Mouse (Mus musculus): ENCODE measurements around the gene Lce1i. TPM values are rescaled to one million over a fixed set of nuclear protein-coding genes. Genes with fewer than 3 reads are reported as not detected.
"Not testable (repeated sequence)": the region's sequence is repeated elsewhere in the genome, so short reads cannot be mapped to it uniquely, and the experiment has no call there.

The Lce1i gene
- not detected in 2 replicates for polyA plus RNA-seq (2015; fragmentation: Nextera tagmentation; extraction: Ambion mirVana)

GRCm38 (mm10) chr3:92778799-92779198 is at the start of gene Lce1i:
Lce1i (minus strand) TSS chr3:92778899.
- 28% methylated on average over 1 of the region's 1 CpGs for WGBS (ENCODE audit: insufficient replicate concordance)
- no peaks in the 10 kb centered on the region for H3K36me3 ChIP-seq (ENCODE audit: control insufficient read depth, insufficient read depth)
- H3K9me3 ChIP-seq (replicated peaks; ENCODE audit: control insufficient read depth, low read length): no peaks in the 10 kb centered on the region
- no peak within 1 kb of the TSS for H3K4me2 ChIP-seq (ENCODE audit: low read depth, low read length)
- no peak within 1 kb of the TSS for H3K27ac ChIP-seq (ENCODE audit: low read length)
- ATAC-seq (ENCODE audit: low read depth): no peak
- no peak within 1 kb of the TSS for H3K9ac ChIP-seq (ENCODE audit: low read depth, low read length)
- H3K4me1 ChIP-seq (ENCODE audit: control insufficient read depth, low read depth, low read length): no peaks in the 10 kb centered on the region
- no peaks in the 10 kb centered on the region for H3K27me3 ChIP-seq (ENCODE audit: control insufficient read depth, insufficient read depth, low read depth, low read length)
- H3K4me3 ChIP-seq (ENCODE audit: low read depth, low read length): no peak within 1 kb of the TSS

DNA sequence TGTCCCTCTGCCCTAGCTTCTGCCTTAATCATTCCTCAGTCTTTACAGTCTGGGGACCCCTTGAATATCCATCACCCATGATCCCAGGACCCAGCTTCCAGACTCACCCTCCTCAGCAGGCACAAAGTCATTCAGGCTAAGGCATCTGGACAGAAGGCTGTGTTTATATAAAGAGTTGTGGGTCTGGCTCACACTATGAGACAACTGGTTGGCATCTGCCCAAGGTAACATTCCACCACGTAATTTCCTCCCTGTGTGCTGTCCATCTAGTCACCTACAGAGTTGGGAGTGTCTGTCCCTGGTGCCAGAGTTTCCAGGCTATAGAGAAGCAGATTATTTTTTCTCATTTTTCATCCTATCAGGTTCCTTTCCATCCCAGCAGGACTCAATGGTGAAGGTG is 48.4 kb upstream of the Lce1i start, which contains the start of gene Kprp:
TSS of gene Kprp (minus strand) at position 140 of the 400 bp plus-strand sequence.
- no peaks in the 10 kb centered on the region for H3K4me1 ChIP-seq (ENCODE audit: control insufficient read depth, low read depth, low read length)
- no peak within 1 kb of the TSS for H3K9ac ChIP-seq (ENCODE audit: low read depth, low read length)
- H3K36me3 ChIP-seq (ENCODE audit: control insufficient read depth, insufficient read depth): no peaks in the 10 kb centered on the region
- H3K4me3 ChIP-seq (ENCODE audit: low read depth, low read length): no peak within 1 kb of the TSS
- H3K27me3 ChIP-seq (ENCODE audit: control insufficient read depth, insufficient read depth, low read depth, low read length): no peaks in the 10 kb centered on the region
- H3K9me3 ChIP-seq (replicated peaks; ENCODE audit: control insufficient read depth, low read length): no peaks in the 10 kb centered on the region
- ATAC-seq (ENCODE audit: low read depth): no peak
- WGBS (ENCODE audit: insufficient replicate concordance): 38% methylated on average over 1 of the region's 1 CpGs
- no peak within 1 kb of the TSS for H3K4me2 ChIP-seq (ENCODE audit: low read depth, low read length)
- no peak within 1 kb of the TSS for H3K27ac ChIP-seq (ENCODE audit: low read length)

GRCm38 (mm10) chr3:92825808-92826207 is 47.1 kb upstream of the Lce1i start:
- Histone ChIP-seq H3K27ac (ENCODE audit: low read length) (no peak overlapping the region), H3K4me1 (ENCODE audit: control insufficient read depth, low read depth, low read length) (no peaks in the 10 kb centered on the region), H3K9me3 (replicated peaks; ENCODE audit: control insufficient read depth, low read length) (no peaks in the 10 kb centered on the region), H3K36me3 (ENCODE audit: control insufficient read depth, insufficient read depth) (no peaks in the 10 kb centered on the region), H3K4me3 (ENCODE audit: low read depth, low read length) (no peak overlapping the region), H3K27me3 (ENCODE audit: control insufficient read depth, insufficient read depth, low read depth, low read length) (no peaks in the 10 kb centered on the region), H3K9ac (ENCODE audit: low read depth, low read length) (no peak overlapping the region), H3K4me2 (ENCODE audit: low read depth, low read length) (no peak overlapping the region)
- no peak for ATAC-seq (ENCODE audit: low read depth)
- WGBS (ENCODE audit: insufficient replicate concordance): 3% methylated on average over 1 of the region's 1 CpGs

DNA sequence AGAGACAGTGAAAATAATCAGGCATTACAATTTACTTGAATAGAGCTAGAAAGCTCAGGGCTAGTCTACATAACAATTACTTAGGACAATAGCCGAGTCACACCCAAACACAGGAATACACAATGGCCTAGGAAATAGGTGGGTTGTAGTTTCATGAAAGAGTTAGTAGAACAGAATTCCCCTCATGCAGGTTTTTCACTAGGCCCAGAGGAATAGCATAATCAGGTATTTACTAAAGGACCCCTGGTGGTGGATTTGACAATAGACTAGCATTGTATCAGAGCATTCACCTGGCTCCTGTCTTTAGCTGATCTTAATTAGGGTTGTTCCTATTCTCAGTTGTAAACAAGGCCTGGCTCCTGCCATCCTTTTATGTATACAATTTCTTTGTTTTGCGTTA is 37.3 kb upstream of the Lce1i start:
- not testable (repeated sequence) for H3K9ac ChIP-seq (ENCODE audit: low read depth, low read length); H3K27ac ChIP-seq (ENCODE audit: low read length); H3K4me1 ChIP-seq (ENCODE audit: control insufficient read depth, low read depth, low read length); H3K4me3 ChIP-seq (ENCODE audit: low read depth, low read length); H3K9me3 ChIP-seq (replicated peaks; ENCODE audit: control insufficient read depth, low read length); H3K27me3 ChIP-seq (ENCODE audit: control insufficient read depth, insufficient read depth, low read depth, low read length); H3K4me2 ChIP-seq (ENCODE audit: low read depth, low read length); ATAC-seq (ENCODE audit: low read depth); H3K36me3 ChIP-seq (ENCODE audit: control insufficient read depth, insufficient read depth)
- 66% methylated on average over 2 of the region's 2 CpGs for WGBS (ENCODE audit: insufficient replicate concordance)

- no peak overlapping the region for H3K9ac ChIP-seq (ENCODE audit: low read depth, low read length)
- no peaks in the 10 kb centered on the region for H3K9me3 ChIP-seq (replicated peaks; ENCODE audit: control insufficient read depth, low read length)
- no peak overlapping the region for H3K27ac ChIP-seq (ENCODE audit: low read length)
- H3K36me3 ChIP-seq (ENCODE audit: control insufficient read depth, insufficient read depth): no peaks in the 10 kb centered on the region
- H3K4me2 ChIP-seq (ENCODE audit: low read depth, low read length): no peak overlapping the region
- H3K27me3 ChIP-seq (ENCODE audit: control insufficient read depth, insufficient read depth, low read depth, low read length): no peaks in the 10 kb centered on the region
- no peaks in the 10 kb centered on the region for H3K4me1 ChIP-seq (ENCODE audit: control insufficient read depth, low read depth, low read length)
- no peak overlapping the region for H3K4me3 ChIP-seq (ENCODE audit: low read depth, low read length)
- ATAC-seq (ENCODE audit: low read depth): no peak
- WGBS (ENCODE audit: insufficient replicate concordance): 59% methylated on average over 3 of the region's 3 CpGs
Measured at GRCm38 (mm10) chr3:92815581-92815980, 36.9 kb upstream of the Lce1i start.

GRCm38 (mm10) chr3:92807791-92808190 is 29.1 kb upstream of the Lce1i start, which contains the start of gene Lce1k:
Lce1k (minus strand) TSS chr3:92807891.
- H3K27me3 ChIP-seq (ENCODE audit: control insufficient read depth, insufficient read depth, low read depth, low read length): no peaks in the 10 kb centered on the region
- H3K36me3 ChIP-seq (ENCODE audit: control insufficient read depth, insufficient read depth): no peaks in the 10 kb centered on the region
- H3K9ac ChIP-seq (ENCODE audit: low read depth, low read length): no peak within 1 kb of the TSS
- no peak within 1 kb of the TSS for H3K4me2 ChIP-seq (ENCODE audit: low read depth, low read length)
- no peak for ATAC-seq (ENCODE audit: low read depth)
- H3K4me1 ChIP-seq (ENCODE audit: control insufficient read depth, low read depth, low read length): no peaks in the 10 kb centered on the region
- H3K9me3 ChIP-seq (replicated peaks; ENCODE audit: control insufficient read depth, low read length): no peaks in the 10 kb centered on the region
- no peak within 1 kb of the TSS for H3K4me3 ChIP-seq (ENCODE audit: low read depth, low read length)
- H3K27ac ChIP-seq (ENCODE audit: low read length): no peak within 1 kb of the TSS

DNA sequence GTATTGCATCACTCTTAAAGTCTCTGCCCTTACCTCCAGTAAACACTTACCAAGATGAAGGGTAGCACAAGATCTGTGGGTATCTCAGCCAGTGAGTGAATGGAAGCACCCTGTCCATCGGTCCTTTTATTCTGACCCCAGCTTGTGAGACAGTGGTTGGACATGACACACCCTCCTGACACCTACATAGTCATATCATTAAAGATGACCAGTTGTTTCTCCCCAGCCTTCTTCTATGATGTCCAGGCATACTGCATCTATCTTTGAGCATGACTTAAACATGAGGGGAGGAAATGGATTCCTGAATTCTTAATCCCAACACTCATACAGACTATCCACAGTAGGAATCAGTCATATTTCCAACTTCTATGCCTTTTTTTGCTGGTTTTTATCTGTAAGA is 11.7 kb upstream of the Lce1i start, which contains the start of gene Lce1j:
TSS of gene Lce1j (minus strand) at position 101 of the 400 bp plus-strand sequence.
- no peaks in the 10 kb centered on the region for H3K9me3 ChIP-seq (replicated peaks; ENCODE audit: control insufficient read depth, low read length)
- H3K36me3 ChIP-seq (ENCODE audit: control insufficient read depth, insufficient read depth): no peaks in the 10 kb centered on the region
- WGBS (ENCODE audit: insufficient replicate concordance): 50% methylated on average over 1 of the region's 1 CpGs
- no peak for ATAC-seq (ENCODE audit: low read depth)
- no peak within 1 kb of the TSS for H3K4me2 ChIP-seq (ENCODE audit: low read depth, low read length)
- no peaks in the 10 kb centered on the region for H3K27me3 ChIP-seq (ENCODE audit: control insufficient read depth, insufficient read depth, low read depth, low read length)
- H3K27ac ChIP-seq (ENCODE audit: low read length): no peak within 1 kb of the TSS
- no peak within 1 kb of the TSS for H3K9ac ChIP-seq (ENCODE audit: low read depth, low read length)
- H3K4me3 ChIP-seq (ENCODE audit: low read depth, low read length): no peak within 1 kb of the TSS
- no peaks in the 10 kb centered on the region for H3K4me1 ChIP-seq (ENCODE audit: control insufficient read depth, low read depth, low read length)

DNA sequence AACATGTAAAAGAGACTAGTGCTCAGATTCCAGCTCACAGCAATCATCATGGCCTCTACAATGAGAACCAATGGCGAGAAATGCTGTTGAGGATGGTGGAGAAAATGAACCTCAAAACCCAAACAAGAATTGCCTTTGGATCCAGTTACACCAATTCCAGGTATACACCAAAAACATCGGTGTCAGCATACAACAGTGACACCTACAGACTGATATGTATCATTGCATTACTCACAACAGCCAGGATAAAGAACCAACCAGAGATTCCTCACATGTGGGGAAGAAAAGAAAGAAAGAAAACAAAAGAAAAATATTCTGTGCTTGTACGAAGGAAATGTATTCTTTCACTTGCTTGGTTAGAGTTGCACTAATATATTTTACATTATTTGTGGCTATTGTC is 7.1 kb downstream of the Lce1i start:
- Histone ChIP-seq H3K27me3 (ENCODE audit: control insufficient read depth, insufficient read depth, low read depth, low read length) (no peaks in the 10 kb centered on the region), H3K27ac (ENCODE audit: low read length) (no peak overlapping the region), H3K4me2 (ENCODE audit: low read depth, low read length) (no peak overlapping the region), H3K9me3 (replicated peaks; ENCODE audit: control insufficient read depth, low read length) (no peaks in the 10 kb centered on the region), H3K36me3 (ENCODE audit: control insufficient read depth, insufficient read depth) (no peaks in the 10 kb centered on the region), H3K4me3 (ENCODE audit: low read depth, low read length) (no peak overlapping the region), H3K4me1 (ENCODE audit: control insufficient read depth, low read depth, low read length) (no peaks in the 10 kb centered on the region), H3K9ac (ENCODE audit: low read depth, low read length) (no peak overlapping the region)
- ATAC-seq (ENCODE audit: low read depth): no peak
- WGBS (ENCODE audit: insufficient replicate concordance): 21% methylated on average over 3 of the region's 3 CpGs

GRCm38 (mm10) chr3:92764965-92765364 is 13.7 kb downstream of the Lce1i start, which contains the start of gene Lce1h:
Lce1h (minus strand) TSS chr3:92765065.
- Histone ChIP-seq H3K4me2 (ENCODE audit: low read depth, low read length) (no peak within 1 kb of the TSS), H3K27ac (ENCODE audit: low read length) (no peak within 1 kb of the TSS), H3K27me3 (ENCODE audit: control insufficient read depth, insufficient read depth, low read depth, low read length) (no peaks in the 10 kb centered on the region), H3K9ac (ENCODE audit: low read depth, low read length) (no peak within 1 kb of the TSS), H3K9me3 (replicated peaks; ENCODE audit: control insufficient read depth, low read length) (no peaks in the 10 kb centered on the region), H3K4me1 (ENCODE audit: control insufficient read depth, low read depth, low read length) (no peaks in the 10 kb centered on the region), H3K36me3 (ENCODE audit: control insufficient read depth, insufficient read depth) (no peaks in the 10 kb centered on the region), H3K4me3 (ENCODE audit: low read depth, low read length) (no peak within 1 kb of the TSS)
- no peak for ATAC-seq (ENCODE audit: low read depth)
- WGBS (ENCODE audit: insufficient replicate concordance): 72% methylated on average over 1 of the region's 1 CpGs
